Mouse (Mus musculus) heart, postnatal 25 days (tissue): ENCODE measurements around the gene Igf2bp1. TPM values are rescaled to one million over a fixed set of nuclear protein-coding genes. Genes with fewer than 3 reads are reported as not detected.
A peak's percentile ranks its signal among the peaks of the same experiment; 100 is the strongest.

Source experiments
- DNase-seq: peaks from one replicate; pipeline ENCODE4 v3.0.0; 2022; ENCODE audit warnings: low spot score
- intact Hi-C: fragments of 180-260 bp; cut with DNase I; formaldehyde crosslinking; loops from one replicate; pipeline ENCODE4 v1.15.1; 2025
- total RNA-seq, 2 experiments: library from RNA; stranded (reverse); gene quantifications; 2 replicates each; pipeline ENCODE4 v1.2.3; 2021

Igf2bp1 gene
- total RNA-seq = under 1 TPM; 0.23 to 0.25 TPM

- no peak for DNase-seq
- intact Hi-C loops = loop anchor here (10.0 kb wide), 2 partner anchors 199 to 269 kb away; partner anchors contain the start of gene Hoxb9
These were observed at the start of gene Igf2bp1 for GRCm38 (mm10) chr11:96005403-96006271. Igf2bp1 (minus strand) TSS chr11:96005940.

- intact Hi-C loops = no loop called here
- no peak for DNase-seq
These were observed 45.1 kb upstream of the Igf2bp1 start for GRCm38 (mm10) chr11:96050854-96051253.

DNA sequence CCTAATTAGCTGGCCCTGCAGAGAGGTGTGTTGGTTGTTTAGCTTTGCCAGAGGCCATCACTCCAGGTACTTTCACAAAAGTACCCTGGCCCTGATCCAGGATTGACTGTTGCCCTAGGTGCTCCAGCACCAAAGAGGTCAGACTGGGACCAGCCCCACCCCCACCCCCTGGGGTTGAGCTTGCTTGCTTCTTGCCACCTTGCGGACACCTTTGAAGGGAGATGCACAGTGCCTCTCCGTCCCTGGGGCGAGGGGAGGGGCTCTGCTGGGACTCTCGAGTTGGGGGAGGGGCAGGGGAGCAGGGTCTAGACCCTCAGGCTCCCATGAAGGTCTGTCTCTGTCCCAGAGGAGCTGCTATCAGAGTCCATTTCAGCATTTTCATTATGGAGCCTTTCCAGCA lies 44.2 kb upstream of the Igf2bp1 start:
- intact Hi-C loops = no loop called here

DNA sequence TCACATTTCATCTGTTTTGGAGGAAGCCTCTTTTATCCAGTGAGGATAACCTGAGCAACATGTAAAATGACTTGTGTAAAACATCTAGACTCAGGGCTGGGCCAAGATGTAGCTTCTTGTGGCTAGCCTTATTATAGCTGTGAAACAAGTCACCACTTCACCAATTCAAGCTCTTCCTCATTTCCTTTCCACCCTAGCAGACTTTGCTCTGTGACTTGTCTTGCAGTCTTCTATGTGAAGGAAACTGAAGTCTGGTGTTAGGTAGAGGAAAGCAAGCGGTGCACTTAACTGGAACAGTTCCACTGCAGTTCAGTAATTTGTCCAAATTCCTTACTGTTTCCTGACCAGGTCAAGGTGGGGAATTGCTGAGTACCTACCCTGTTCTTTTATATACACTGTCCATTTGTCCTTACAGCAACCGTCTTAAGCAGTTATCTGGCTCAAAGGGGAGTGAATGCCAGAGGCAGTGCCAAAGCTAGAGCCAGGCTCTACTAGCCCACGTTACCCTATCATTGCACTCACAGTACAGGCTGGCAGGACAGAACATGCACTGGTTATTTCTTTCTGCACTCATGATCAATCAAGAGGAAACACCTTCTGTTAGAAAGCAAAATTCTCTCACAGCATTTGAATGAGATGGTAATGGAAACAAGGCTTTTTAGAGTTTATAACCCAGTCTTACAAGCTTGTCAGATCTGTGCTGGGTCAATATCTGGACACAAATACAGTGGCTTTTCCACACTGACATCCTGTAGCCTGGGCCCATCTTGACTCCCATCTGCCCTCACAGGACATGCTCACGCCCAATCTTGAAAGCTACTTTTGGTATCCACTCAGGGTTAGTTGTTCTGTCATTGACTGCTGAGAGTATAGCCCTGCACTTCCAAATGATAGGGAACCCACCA lies 42.0 kb upstream of the Igf2bp1 start:
- intact Hi-C loops = no loop called here
- DNase-seq = no peak

More for the DNA sequence above, 44.2 kb upstream of the Igf2bp1 start:
- no peak for DNase-seq

- intact Hi-C loops = no loop called here
- DNase-seq = no peak
These were observed 41.1 kb upstream of the Igf2bp1 start for GRCm38 (mm10) chr11:96046793-96047192.

DNA sequence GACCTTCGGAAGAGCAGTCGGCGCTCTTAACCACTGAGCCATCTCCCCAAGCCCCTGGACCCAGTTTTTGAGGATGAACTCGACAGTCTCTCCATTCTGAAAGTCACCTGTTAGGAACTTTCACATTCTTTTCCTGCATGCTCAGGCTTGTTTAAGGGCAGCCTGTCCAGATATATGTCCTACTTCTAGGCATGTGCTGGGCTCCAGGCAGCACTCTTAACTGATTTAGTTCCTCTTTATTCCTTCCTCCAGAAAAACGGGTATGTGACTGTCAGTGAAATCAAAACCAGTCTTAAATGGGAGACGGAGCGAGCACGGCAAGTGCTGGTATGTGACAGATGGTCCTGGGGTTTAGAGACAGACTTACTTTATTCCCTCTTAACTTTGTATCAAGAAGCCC lies 40.3 kb upstream of the Igf2bp1 start:
- no peak for DNase-seq
- intact Hi-C loops = no loop called here

- intact Hi-C loops = no loop called here
- no peak for DNase-seq
These were observed 39.2 kb upstream of the Igf2bp1 start for GRCm38 (mm10) chr11:96044803-96045567.

- intact Hi-C loops = loop anchor here (5.0 kb wide), 1 partner anchor 39 kb away; the partner anchor contains the start of gene Atp5g1
- DNase-seq = no peak
These were observed 32.8 kb upstream of the Igf2bp1 start for GRCm38 (mm10) chr11:96038560-96038959.

- no peak for DNase-seq
- intact Hi-C loops = loop anchor here (5.0 kb wide), 1 partner anchor 40 kb away; the partner anchor contains the start of gene Atp5g1
These were observed 31.8 kb upstream of the Igf2bp1 start for GRCm38 (mm10) chr11:96037499-96037898.

- intact Hi-C loops = loop anchor here (1.0 to 5.0 kb wide), 2 partner anchors 29 to 42 kb away; partner anchors contain the start of gene Atp5g1
- DNase-seq = no peak
These were observed 29.4 kb upstream of the Igf2bp1 start for GRCm38 (mm10) chr11:96035133-96035532.

DNA sequence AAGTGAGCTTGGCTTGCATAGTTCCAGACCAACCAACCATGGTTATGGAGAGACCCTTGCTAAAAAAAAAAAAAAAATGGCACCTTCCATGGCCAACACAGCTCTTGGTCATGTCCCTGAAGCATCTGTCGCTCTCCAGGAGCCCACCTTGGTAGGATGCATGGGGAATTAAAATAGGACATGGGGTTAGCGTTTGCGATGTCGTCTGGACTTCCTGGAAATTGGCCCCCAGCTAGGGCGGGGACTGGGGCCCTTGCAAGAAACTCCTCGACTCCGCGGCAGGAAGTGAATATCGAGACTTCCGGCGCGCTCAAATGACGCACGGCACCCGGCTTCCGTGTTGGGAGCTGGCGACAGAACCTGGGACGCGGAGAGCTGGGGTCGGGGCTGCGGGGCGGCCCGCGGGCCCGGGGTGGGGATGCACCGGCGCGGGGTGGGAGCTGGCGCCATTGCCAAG lies 28.9 kb upstream of the Igf2bp1 start, which contains the start of gene Snf8:
Gene Snf8, plus strand, starts transcription at position 290 of the 457 bp plus-strand sequence.
- intact Hi-C loops = loop anchor here (1.0 to 5.0 kb wide), 2 partner anchors 30 to 43 kb away; partner anchors contain the start of gene Atp5g1
- DNase-seq = peak; percentile 88

DNA sequence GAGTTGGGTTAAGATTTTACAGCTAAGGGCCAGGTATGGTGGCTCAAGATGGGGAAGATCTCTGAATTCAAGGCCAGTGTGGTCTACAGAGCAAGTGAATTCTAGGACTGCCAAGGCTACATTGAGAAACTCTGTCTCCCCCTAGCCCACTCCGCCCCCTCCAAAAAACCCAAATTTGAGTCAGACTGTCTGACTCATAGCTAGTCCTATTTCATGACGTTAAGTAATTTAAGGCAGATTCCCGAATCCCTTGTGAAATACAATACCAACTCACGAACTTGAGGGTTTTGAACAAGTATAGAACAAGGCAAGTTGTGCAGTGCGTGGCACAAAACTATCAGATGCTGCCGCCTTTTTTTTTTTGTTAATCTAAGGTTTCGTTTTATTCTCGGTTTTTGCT lies 28.4 kb upstream of the Igf2bp1 start:
- intact Hi-C loops = no loop called here

DNA sequence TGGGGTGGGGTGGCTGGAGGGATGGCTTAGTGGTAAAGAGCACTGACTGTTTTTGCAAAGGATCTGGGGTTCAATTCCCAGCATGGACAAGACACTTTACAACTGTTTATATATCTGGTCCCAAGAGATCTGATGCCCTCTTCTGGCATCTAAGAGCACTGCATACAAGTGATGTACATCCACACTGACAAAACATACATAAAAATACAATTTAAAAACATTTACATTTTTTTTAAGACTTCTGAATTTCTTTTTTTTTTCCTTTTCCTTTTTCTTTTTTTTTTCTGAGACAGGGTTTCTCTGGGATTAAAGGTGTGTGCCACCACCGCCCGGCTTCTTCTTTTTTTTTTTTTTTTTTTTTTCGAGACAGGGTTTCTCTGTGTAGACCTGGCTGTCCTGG lies 27.5 kb upstream of the Igf2bp1 start:
- no peak for DNase-seq
- intact Hi-C loops = no loop called here

More for the DNA sequence above, 28.4 kb upstream of the Igf2bp1 start:
- no peak for DNase-seq

DNA sequence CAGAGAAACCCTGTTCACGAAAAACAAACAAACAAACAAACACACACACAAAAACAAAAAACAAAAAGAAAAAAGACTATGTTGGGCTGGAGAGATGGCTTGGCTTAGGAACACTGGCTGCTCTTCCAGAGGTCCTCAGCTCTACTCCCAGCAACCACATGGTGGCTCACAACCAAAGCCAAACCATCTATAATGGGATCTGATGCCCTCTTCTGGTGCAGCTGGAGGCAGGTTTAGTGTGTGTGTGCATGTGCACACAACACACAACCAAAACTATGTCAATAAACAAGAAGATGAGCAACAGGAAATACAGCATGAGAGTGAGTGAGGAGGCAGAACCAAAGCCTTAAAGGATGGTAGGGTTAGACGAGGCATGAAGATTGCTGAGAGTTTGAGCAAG lies 26.0 kb upstream of the Igf2bp1 start:
- intact Hi-C loops = no loop called here
- DNase-seq = no peak

GRCm38 (mm10) chr11:96030571-96030970 lies 24.8 kb upstream of the Igf2bp1 start:
- intact Hi-C loops = no loop called here
- no peak for DNase-seq

DNA sequence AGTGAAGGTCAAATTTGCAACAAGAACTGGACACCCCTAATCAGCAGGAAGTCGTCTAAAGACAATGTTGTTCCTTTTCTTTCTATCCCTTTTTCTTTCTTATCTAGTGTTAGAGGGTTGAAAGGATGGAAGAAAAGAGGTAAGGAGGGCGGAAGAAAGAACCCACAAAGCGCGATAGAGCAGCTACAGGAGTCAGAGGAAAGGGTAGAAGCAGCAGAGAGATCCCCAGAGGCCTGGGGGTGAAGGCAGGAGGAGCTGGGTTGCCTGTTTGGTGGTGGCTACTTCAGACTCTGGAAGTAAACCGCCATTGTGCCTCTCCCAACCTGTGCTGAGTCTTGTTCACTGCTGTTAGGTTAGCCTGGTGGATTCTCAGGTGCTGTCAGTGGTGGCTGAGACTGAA lies 22.4 kb upstream of the Igf2bp1 start:
- DNase-seq = no peak
- intact Hi-C loops = no loop called here

GRCm38 (mm10) chr11:96020622-96021021 lies 14.9 kb upstream of the Igf2bp1 start:
- DNase-seq = no peak
- intact Hi-C loops = no loop called here

DNA sequence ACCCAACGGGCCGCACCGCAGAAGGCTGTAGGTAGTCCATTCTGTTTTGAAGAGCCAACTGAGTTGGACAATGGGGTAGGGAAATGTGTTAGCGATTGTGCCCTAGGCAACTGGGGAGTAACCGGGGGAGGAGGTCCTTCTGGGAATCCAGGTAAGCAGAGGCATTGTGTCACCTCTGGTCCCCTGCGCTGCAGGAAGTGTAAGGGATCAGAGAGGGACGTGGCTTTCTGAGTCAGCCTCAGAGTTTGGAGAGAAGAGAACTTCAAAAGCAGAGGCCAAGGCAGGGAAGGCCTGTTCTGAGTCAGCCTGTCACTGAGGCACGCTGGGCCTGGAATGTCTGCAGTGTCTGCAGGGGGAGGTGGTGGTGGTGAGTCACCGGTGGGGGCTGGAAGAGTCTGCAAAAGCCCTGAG lies 12.2 kb upstream of the Igf2bp1 start:
- DNase-seq = no peak
- intact Hi-C loops = no loop called here

DNA sequence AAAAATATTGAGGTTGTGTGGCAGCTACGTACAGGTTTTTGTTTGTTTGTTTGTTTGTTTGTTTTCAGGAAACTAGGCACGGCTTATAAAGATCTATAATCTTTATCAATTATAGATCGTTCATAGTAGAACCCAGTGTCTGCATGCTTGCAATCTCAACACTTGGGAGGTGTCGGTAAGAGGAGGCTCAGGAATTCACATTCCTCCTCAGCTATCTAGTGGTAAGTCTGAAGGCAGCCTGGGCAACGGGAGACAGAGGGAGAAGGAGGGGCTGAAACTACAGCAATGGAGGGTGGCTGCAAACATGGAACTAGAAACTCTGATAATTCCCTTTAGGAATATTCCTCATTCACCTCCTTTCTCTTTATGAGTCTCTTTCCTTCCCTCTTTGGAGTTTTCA lies 9.7 kb upstream of the Igf2bp1 start:
- DNase-seq = no peak
- intact Hi-C loops = no loop called here
